Mouse (Mus musculus) myocyte (in vitro differentiated cells): Measurements from ENCODE around the gene Srpk2.

Experiments used
- CEBPB ChIP-seq: IDR thresholded peaks from 2 replicates; pipeline ENCODE4 v1.6.1; 2011; ENCODE audit warnings: mild to moderate bottlenecking, moderate library complexity; ENCODE audit not compliant: poor library complexity, insufficient read depth, severe bottlenecking
- E2F4 ChIP-seq: IDR thresholded peaks from one replicate; pipeline ENCODE4 v1.6.1; 2011; ENCODE audit warnings: mild to moderate bottlenecking, control low read depth, moderate library complexity; ENCODE audit not compliant: insufficient read depth
- MAX ChIP-seq: IDR thresholded peaks from one replicate; pipeline ENCODE4 v1.6.1; 2011; ENCODE audit warnings: low read depth, mild to moderate bottlenecking, control low read depth
- MYOD1 ChIP-seq, 3 experiments: IDR thresholded peaks; one replicate each; pipeline ENCODE4 v1.6.1; 2011; ENCODE audit warnings: control low read depth in 2 of 3, low read depth in 2 of 3, mild to moderate bottlenecking in 2 of 3, moderate library complexity in 1 of 3; ENCODE audit not compliant: insufficient read length in 2 of 3, control insufficient read depth in 1 of 3
- POLR2A ChIP-seq: IDR thresholded peaks from one replicate; pipeline ENCODE4 v1.6.1; 2011; ENCODE audit warnings: low read depth, mild to moderate bottlenecking, control low read depth, moderate library complexity; ENCODE audit not compliant: insufficient read length
- POLR2AphosphoS2 ChIP-seq: IDR thresholded peaks from one replicate; pipeline ENCODE4 v1.6.1; 2011; ENCODE audit warnings: low read depth, control low read depth; ENCODE audit not compliant: insufficient read length
- REST ChIP-seq: IDR thresholded peaks from one replicate; pipeline ENCODE4 v1.6.1; 2011; ENCODE audit warnings: mild to moderate bottlenecking, control low read depth, moderate library complexity; ENCODE audit not compliant: insufficient read depth, insufficient read length
- SRF ChIP-seq: IDR thresholded peaks from one replicate; pipeline ENCODE4 v1.6.1; 2011; ENCODE audit warnings: low read depth; ENCODE audit not compliant: control insufficient read depth, insufficient read length
- TCF12 ChIP-seq: IDR thresholded peaks from one replicate; pipeline ENCODE4 v1.6.1; 2011; ENCODE audit warnings: mild to moderate bottlenecking, control low read depth; ENCODE audit not compliant: poor library complexity, insufficient read depth, severe bottlenecking
- USF1 ChIP-seq: IDR thresholded peaks from one replicate; pipeline ENCODE4 v1.6.1; 2011; ENCODE audit warnings: low read depth, mild to moderate bottlenecking, control low read depth, moderate library complexity

DNA sequence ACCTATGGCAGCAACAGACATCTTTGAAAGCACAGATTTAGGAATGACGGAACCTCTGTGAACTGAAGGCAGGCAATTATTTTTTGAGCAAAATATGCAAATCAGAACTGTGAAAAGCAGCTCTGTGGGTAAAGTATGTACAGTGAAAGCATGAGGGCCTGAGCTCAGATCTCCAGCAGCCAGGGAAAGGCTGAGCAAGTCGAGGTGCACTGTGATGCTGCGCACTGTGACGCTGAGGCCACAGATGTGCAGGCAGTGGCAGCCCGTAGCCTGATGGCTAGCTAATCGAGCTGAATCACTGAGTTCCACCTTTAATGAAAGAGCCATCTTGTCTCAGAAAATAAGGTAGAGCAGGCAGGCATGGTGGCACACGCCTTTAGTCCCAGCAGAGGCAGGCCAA, 148.7 kb downstream of the Srpk2 start:
- TF ChIP-seq POLR2A (no peak), TCF12 (no peak), MYOD1 (IDR thresholded peaks at IDR 0.05; ENCODE audit: control insufficient read depth in 1 of 3, insufficient read length in 2 of 3, low read depth in 2 of 3) (no peak), POLR2AphosphoS2 (no peak), E2F4 (no peak), USF1 (no peak), MAX (no peak), REST (no peak), CEBPB (no peak), SRF (no peak)
